Comparison of ENCODE assay signal across 9 mouse cellular contexts in genomic region chr17:67532331-67532730, GRCm38 (mm10).
"Had no signal": no experiment of that assay in that cellular context is flagged by ENCODE, and none has a peak within 500 bp of the region (broad histone marks: within the 10 kb centered on the region; RNA-seq: fewer than 3 reads in every experiment).

No protein-coding gene starts in this region.

- DNase-seq: kidney, adult 11 months; kidney, adult 9 months; kidney, postnatal 10 days; kidney, postnatal 4 days; left cerebral cortex, postnatal 4 days; lung, adult 18-20 months; right cerebral cortex, postnatal 14 days; thymus, postnatal 4 days had no signal

- ATAC-seq: midbrain, embryonic 16.5 days had no signal
